Mouse (Mus musculus) ES-E14 (cell line): Measurements from ENCODE around the gene Gtf2a1. TPM values are rescaled to one million over a fixed set of nuclear protein-coding genes. Genes with fewer than 3 reads are reported as not detected.
A peak's percentile ranks its signal among the peaks of the same experiment; 100 is the strongest.

ENCODE experiments used
- DNase-seq: peaks from one replicate; pipeline ENCODE4 v3.0.0-alpha.2; 2013; ENCODE audit warnings: low read depth, low spot score
- H3K27ac ChIP-seq: 2 replicates; pipeline ENCODE4 v1.5.1; 2012; ENCODE audit warnings: low read depth, mild to moderate bottlenecking, low read length, moderate library complexity, mixed read lengths; ENCODE audit not compliant: poor library complexity, insufficient read depth, severe bottlenecking
- H3K36me3 ChIP-seq: 2 replicates; pipeline ENCODE4 v1.6.1; 2012; ENCODE audit warnings: mild to moderate bottlenecking, low read length, moderate library complexity, mixed read lengths; ENCODE audit not compliant: control insufficient read depth, poor library complexity, insufficient read depth, severe bottlenecking
- H3K4me1 ChIP-seq, 2 experiments: fragments of 150-350 bp in 1 of 2; sonication (generic) in 1 of 2; 2 replicates each; pipeline ENCODE4 v1.6.1; 2012; ENCODE audit warnings: low read length in 2 of 2, mild to moderate bottlenecking in 1 of 2, mixed read lengths in 1 of 2; ENCODE audit not compliant: control insufficient read depth in 2 of 2, insufficient read depth in 2 of 2, poor library complexity in 1 of 2
- H3K4me3 ChIP-seq, 2 experiments: fragments of 150-350 bp in 1 of 2; sonication (generic) in 1 of 2; 2 replicates each; pipeline ENCODE4 v1.5.1; 2012; ENCODE audit warnings: low read length in 2 of 2, low read depth in 1 of 2, mild to moderate bottlenecking in 1 of 2, mixed read lengths in 1 of 2; ENCODE audit not compliant: insufficient read depth in 1 of 2, poor library complexity in 1 of 2, severe bottlenecking in 1 of 2
- H3K9ac ChIP-seq: 2 replicates; pipeline ENCODE4 v1.6.1; 2012; ENCODE audit warnings: low read depth, mild to moderate bottlenecking, low read length, mixed read lengths; ENCODE audit not compliant: poor library complexity, insufficient read depth, severe bottlenecking
- H3K9me3 ChIP-seq: fragments of 150-350 bp; sonication (generic); 2 replicates; pipeline ENCODE4 v1.6.1; 2012; ENCODE audit warnings: low read depth, mild to moderate bottlenecking, low read length; ENCODE audit not compliant: control insufficient read depth, insufficient read depth
- CHD2 ChIP-seq: IDR thresholded peaks from 2 replicates; pipeline ENCODE4 v1.6.1; 2014; ENCODE audit warnings: mild to moderate bottlenecking, low read depth, low read length, inconsistent platforms
- HCFC1 ChIP-seq: IDR thresholded peaks from 2 replicates; pipeline ENCODE4 v1.6.1; 2012; ENCODE audit warnings: low read length, inconsistent platforms, borderline replicate concordance; ENCODE audit not compliant: insufficient read depth
- MAFK ChIP-seq: IDR thresholded peaks from 2 replicates; pipeline ENCODE4 v1.6.1; 2014; ENCODE audit warnings: mild to moderate bottlenecking, low read depth, low read length, inconsistent platforms; ENCODE audit not compliant: insufficient read depth
- ZC3H11A ChIP-seq: IDR thresholded peaks from 2 replicates; pipeline ENCODE4 v1.6.1; 2012; ENCODE audit warnings: low read depth, mild to moderate bottlenecking, inconsistent platforms, low read length, borderline replicate concordance
- ZNF384 ChIP-seq: IDR thresholded peaks from 2 replicates; pipeline ENCODE4 v1.6.1; 2012; ENCODE audit warnings: low read depth, low read length, inconsistent platforms
- in situ Hi-C, 2 experiments: fragments of 600-800 bp; cut with MboI; formaldehyde crosslinking; loops; one replicate each; pipeline ENCODE4 v1.15.1; 2025; ENCODE audit warnings: low sequenced_read_pairs in 2 of 2, inconsistent platforms in 1 of 2; ENCODE audit not compliant: unreplicated experiment in 2 of 2
- total RNA-seq: library from RNA; depleted of rRNA; stranded (reverse); fragments of 300-350 nt; gene quantifications from 2 replicates; pipeline ENCODE4 v1.2.3, GENCODE M21; 2012; rRNA removed

Gtf2a1 gene
- total RNA-seq, 1 experiment = 38.0 TPM

GRCm38 (mm10) chr12:91517808-91518207, 72.5 kb downstream of the Gtf2a1 start:
- DNase-seq = no peak
- no peak overlapping the region for H3K9ac ChIP-seq
- H3K4me3 ChIP-seq = no peak overlapping the region
- TF ChIP-seq MAFK (no peak), ZNF384 (no peak), ZC3H11A (no peak), CHD2 (no peak), HCFC1 (no peak)
- H3K27ac ChIP-seq = no peak overlapping the region
- H3K36me3 ChIP-seq = no peaks in the 10 kb centered on the region
- in situ Hi-C loops = no loop called here
- no peaks in the 10 kb centered on the region for H3K4me1 ChIP-seq
- H3K9me3 ChIP-seq = no peaks in the 10 kb centered on the region

GRCm38 (mm10) chr12:91513980-91514379, 76.3 kb downstream of the Gtf2a1 start:
- Histone ChIP-seq H3K27ac (no peak overlapping the region), H3K9ac (no peak overlapping the region), H3K9me3 (no peaks in the 10 kb centered on the region), H3K4me1 (no peaks in the 10 kb centered on the region), H3K36me3 (no peaks in the 10 kb centered on the region), H3K4me3 (no peak overlapping the region)
- TF ChIP-seq ZNF384 (no peak), ZC3H11A (no peak), MAFK (no peak)
- in situ Hi-C loops = no loop called here
- no peak for DNase-seq

GRCm38 (mm10) chr12:91511766-91512165, 78.5 kb downstream of the Gtf2a1 start:
- H3K9me3 ChIP-seq = no peaks in the 10 kb centered on the region
- H3K4me3 ChIP-seq = no peak overlapping the region
- H3K36me3 ChIP-seq = no peaks in the 10 kb centered on the region
- in situ Hi-C loops = no loop called here
- no peak overlapping the region for H3K9ac ChIP-seq
- no peaks in the 10 kb centered on the region for H3K4me1 ChIP-seq
- TF ChIP-seq HCFC1 = no peak
- no peak for TF ChIP-seq ZC3H11A
- no peak for TF ChIP-seq MAFK
- DNase-seq = peak; percentile 6
- H3K27ac ChIP-seq = no peak overlapping the region

Other genes with a start within 250 kb of the Gtf2a1 start
- gene Cep128, start 206.1 kb downstream of the Gtf2a1 start, total RNA-seq = 8.9 and 10.1 TPM in 2 replicates
- gene Tshr, start 205.9 kb downstream of the Gtf2a1 start, total RNA-seq = 0.11 and 0.22 TPM in 2 replicates
- gene Ston2, start 197.9 kb upstream of the Gtf2a1 start, total RNA-seq = 11.7 and 18.0 TPM in 2 replicates